Comparison of ENCODE assay signal across 28 mouse cellular contexts in genomic region chr4:84224556-84224955, GRCm38 (mm10).
"Had no signal": no experiment of that assay in that cellular context is flagged by ENCODE, and none has a peak within 500 bp of the region (broad histone marks: within the 10 kb centered on the region; RNA-seq: fewer than 3 reads in every experiment).

No protein-coding gene starts in this region.

- ATAC-seq: hindbrain, postnatal 0 days; intestine, embryonic 16.5 days; liver, embryonic 12.5 days had no signal

- H3K4me3 ChIP-seq: heart, adult 2 months; heart, embryonic 13.5 days; heart, embryonic 15.5 days; hindbrain, embryonic 13.5 days; hindbrain, embryonic 15.5 days; kidney, embryonic 15.5 days; layer of hippocampus, adult 2 months; limb, embryonic 13.5 days; limb, embryonic 15.5 days; liver, embryonic 12.5 days had no signal

- H3K4me2 ChIP-seq: heart, embryonic 11.5 days; heart, embryonic 13.5 days; heart, embryonic 15.5 days; hindbrain, embryonic 13.5 days; hindbrain, embryonic 15.5 days; kidney, embryonic 15.5 days; limb, embryonic 13.5 days; limb, embryonic 15.5 days; liver, embryonic 12.5 days had no signal

- H3K36me3 ChIP-seq: heart, embryonic 13.5 days; heart, embryonic 15.5 days; hindbrain, embryonic 13.5 days; hindbrain, embryonic 15.5 days; kidney, embryonic 15.5 days; limb, embryonic 13.5 days; limb, embryonic 15.5 days; liver, embryonic 12.5 days had no signal

- H3K27me3 ChIP-seq: heart, embryonic 13.5 days; heart, embryonic 15.5 days; hindbrain, embryonic 13.5 days; hindbrain, embryonic 15.5 days; kidney, embryonic 15.5 days; limb, embryonic 13.5 days; limb, embryonic 15.5 days; liver, embryonic 12.5 days had no signal

- DNase-seq: gastrocnemius, postnatal 14 days; gastrocnemius, postnatal 36 days; heart, adult 11 months; heart, adult 2 months; heart, postnatal 14 days; heart, postnatal 36 days; kidney, adult 11 months; kidney, adult 2 months; kidney, adult 9 months; kidney, postnatal 25 days; kidney, postnatal 4 days; layer of hippocampus, adult 9-11 months; layer of hippocampus, postnatal 36 days; left cerebral cortex, postnatal 4 days had no signal

- H3K9me3 ChIP-seq: heart, embryonic 13.5 days; heart, embryonic 15.5 days; hindbrain, embryonic 13.5 days; hindbrain, embryonic 15.5 days; kidney, embryonic 15.5 days; limb, embryonic 13.5 days; limb, embryonic 15.5 days; liver, embryonic 12.5 days had no signal

- H3K27ac ChIP-seq: heart, adult 2 months; heart, embryonic 13.5 days; heart, embryonic 15.5 days; hindbrain, embryonic 13.5 days; hindbrain, embryonic 15.5 days; hindbrain, postnatal 0 days; kidney, embryonic 15.5 days; kidney, postnatal 0 days; layer of hippocampus, adult 2 months; limb, embryonic 13.5 days; limb, embryonic 15.5 days; liver, embryonic 12.5 days; liver, embryonic 14.5 days had no signal

- H3K9ac ChIP-seq: heart, embryonic 13.5 days; heart, embryonic 15.5 days; hindbrain, embryonic 13.5 days; hindbrain, embryonic 15.5 days; kidney, embryonic 15.5 days; limb, embryonic 13.5 days; limb, embryonic 15.5 days; liver, embryonic 12.5 days; liver, embryonic 14.5 days had no signal

- H3K4me1 ChIP-seq: heart, embryonic 15.5 days; hindbrain, embryonic 13.5 days; limb, embryonic 13.5 days; limb, embryonic 15.5 days; liver, embryonic 12.5 days had no signal
